Mouse (Mus musculus): ENCODE data around the gene Dhx33.
A peak's percentile ranks its signal among the peaks of the same experiment; 100 is the strongest.

Gene Dhx33

DNA sequence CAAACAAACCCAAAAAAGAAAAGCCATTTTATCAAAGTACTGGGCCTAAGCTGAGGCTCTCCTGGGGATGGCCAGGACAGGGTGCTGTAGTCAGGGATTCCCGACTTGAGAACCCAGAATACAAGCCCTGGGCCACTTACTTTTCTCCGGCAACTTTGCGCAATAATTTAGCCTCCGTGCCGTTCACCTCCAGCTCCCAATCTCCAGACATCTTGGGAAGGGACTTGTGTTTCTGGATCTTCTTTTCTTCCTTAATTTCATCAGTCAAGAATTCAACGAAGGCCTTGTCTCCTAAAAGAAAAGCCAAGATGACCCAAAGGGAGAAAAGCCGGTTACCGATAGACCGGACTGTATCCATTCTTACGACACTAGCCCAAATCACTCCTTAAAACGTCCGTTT, 22.2 kb downstream of the Dhx33 start:
- DNase-seq (ENCODE audit: low read depth), result peak; percentile 23

DNA sequence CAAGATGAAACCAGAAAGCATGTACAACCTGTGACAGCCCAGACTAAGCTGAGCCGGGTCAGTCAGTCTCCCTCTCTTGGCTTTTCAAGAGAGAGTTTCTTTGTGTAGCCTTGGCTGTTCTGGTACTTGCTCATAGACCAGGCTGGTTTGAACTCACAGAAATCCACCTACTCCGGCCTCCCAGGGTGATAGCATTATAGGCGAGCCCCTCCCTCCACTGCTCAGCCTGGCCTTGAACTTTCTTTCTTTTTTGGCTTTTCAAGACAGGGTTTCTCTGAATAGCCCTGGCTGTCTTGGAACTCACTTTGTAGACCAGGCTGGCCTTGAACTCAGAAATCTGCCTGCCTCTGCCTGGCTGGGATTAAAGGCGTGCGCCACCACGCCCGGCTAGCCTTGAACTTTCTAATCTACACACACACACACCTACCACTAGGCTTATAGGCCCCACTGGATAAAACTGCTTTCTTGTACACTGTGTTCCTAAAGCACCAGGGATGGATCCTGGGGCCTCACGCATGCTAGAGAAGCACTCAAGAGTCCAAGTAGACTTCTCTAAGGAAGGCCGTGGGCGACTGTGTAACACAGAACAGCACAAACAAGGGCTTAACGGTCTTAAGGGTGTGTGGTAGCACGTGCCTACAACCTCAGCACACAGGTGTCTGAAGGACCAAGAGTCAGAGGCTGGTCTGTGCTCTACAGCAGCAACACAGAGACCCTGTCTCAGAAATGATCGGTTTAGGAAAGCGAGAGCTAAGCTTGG, 23.3 kb downstream of the Dhx33 start:
- DNase-seq (ENCODE audit: low read depth), result no peak

DNA sequence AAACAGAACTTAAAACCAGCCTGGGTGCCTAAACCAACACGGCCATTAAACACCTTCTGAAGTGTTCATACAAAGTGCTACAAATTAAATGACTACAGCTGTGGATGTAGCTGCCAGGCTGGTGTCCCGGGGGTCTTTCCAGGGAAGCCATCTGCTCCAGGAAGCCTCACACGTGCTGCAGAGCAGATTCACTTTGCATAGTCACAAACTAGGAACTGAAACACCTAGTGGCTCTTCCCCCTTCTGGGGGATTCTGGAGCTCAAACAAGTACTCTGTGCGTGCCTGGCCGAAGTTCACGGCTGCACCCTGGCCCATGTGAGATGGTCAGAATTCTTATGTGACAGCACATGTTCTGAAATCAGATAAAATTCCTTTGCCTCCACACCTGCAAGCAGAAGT, 24.0 kb downstream of the Dhx33 start:
- DNase-seq (ENCODE audit: low read depth), result no peak

DNA sequence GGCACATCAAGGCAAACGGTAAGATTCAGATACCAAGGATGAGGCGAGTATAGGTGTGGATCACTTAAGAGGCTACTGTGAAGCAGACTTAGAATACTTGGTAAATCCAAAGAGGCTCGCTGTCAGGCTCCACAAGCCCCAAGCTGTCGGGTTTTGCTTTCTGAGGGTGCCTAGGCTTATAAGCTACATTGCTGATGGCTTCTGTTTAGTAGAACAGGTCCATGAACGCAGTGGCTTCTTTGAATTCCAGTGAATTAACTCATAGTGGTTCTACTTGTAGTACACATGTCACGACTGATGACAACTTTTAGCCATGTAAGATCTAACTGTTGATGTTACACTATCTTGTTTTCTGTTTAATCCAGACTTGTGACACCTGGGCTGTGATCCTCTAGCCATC, 26.9 kb downstream of the Dhx33 start:
- no peak for DNase-seq (ENCODE audit: low read depth)

DNA sequence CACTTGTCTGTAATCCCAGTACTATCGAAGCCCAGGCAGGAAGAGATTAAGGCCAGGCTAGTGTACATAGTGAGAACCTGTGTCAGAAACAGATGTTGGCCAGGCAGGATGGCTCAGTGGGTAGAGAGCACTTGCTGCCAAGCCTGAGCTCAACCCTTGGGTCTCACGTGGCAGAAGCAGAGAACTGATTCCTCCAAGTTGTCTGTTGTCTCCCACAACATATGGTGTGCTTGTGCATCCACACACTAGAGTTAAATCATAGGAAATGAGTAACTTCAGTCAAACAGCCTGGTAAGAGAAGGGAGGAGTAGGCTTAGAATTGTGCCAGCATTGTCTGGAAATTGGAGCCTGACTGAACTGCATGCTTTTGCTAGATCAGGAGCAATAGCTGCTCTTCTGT, 29.0 kb downstream of the Dhx33 start:
- no peak for DNase-seq (ENCODE audit: low read depth)

DNA sequence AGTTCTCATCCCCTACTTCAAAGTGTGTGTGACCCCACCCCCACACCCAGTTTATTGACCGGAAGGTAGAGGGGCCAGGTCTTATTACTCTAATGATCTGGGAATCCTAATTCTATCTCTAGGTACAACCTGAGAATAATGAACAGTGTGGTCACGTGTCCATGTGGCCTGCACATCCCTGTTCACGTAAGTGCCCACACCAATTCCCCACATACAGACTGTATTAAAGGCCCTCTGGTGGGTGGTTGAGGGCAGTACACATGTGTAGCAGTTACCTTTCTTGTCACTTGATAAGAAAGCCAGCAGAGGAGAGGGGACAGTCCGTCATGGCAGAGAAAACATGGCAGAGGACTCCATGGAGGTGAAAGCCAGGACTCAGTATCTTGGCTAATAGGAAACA, 30.3 kb downstream of the Dhx33 start:
- DNase-seq (ENCODE audit: low read depth), result peak; percentile 47

DNA sequence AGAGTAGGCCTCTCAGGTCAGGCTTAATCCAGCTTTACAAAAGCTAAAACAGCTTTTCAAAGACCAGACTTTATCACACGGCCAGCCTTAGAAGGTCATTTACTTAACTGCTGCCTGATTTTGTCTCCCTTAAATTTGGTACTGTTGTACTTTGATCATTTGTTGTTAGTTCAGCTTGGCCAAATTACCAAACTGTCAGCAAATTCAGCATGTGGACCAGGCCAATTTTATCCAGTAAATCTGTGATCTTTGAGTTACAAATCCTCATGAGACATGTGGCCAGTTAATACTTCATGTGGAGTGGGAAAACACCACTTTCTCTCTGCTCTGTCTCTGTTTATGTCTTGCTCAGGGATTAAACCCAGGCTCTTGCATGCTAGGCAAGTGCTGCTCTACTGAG, 31.7 kb downstream of the Dhx33 start:
- no peak for DNase-seq (ENCODE audit: low read depth)

DNA sequence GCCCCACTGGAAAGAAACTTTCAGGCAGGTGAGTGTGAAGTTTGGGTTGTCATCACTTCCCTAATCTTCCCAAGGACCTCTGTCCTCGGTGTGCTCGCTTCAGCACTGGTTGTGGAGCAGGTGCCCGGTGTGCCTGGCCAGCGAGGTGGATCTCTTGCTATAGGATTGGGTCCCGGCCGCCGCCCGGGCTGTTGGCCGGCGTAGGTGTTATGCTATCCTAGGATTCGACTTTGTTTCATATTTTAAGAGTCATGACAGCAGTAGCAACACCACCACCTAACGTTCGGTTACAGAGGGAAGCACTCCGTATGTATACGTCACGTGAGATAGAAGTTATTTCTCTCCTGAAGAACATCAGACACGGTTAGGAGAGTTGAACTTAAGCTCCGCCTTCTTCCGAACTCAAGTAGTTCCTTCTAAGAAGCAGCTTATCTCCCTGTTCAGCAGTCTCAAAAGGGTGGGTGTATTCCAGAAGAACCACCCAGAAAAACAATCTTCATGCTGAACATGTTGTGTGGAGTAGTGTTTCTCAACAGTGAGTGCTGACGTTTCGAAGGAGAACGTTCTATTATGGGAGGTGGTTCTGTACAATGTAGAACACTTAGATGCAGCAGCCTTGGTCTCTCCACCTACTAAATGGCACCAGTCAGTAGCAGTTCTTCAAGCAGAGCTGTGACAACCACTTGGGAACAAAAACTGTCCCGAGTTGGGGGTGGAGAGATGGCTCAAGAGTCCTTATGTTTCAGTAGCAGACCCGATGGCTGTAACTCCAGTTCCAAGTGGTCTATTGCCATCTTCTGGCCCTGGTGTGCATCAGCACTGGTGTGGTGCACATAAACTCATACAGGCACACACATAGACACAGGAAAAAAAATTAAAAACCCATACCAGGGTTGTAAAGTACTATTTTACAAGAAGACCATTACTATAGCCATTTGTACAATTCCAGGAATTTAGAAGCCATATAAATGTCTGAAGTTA, 33.4 kb downstream of the Dhx33 start:
- DNase-seq (ENCODE audit: low read depth), result peak; percentile 76

DNA sequence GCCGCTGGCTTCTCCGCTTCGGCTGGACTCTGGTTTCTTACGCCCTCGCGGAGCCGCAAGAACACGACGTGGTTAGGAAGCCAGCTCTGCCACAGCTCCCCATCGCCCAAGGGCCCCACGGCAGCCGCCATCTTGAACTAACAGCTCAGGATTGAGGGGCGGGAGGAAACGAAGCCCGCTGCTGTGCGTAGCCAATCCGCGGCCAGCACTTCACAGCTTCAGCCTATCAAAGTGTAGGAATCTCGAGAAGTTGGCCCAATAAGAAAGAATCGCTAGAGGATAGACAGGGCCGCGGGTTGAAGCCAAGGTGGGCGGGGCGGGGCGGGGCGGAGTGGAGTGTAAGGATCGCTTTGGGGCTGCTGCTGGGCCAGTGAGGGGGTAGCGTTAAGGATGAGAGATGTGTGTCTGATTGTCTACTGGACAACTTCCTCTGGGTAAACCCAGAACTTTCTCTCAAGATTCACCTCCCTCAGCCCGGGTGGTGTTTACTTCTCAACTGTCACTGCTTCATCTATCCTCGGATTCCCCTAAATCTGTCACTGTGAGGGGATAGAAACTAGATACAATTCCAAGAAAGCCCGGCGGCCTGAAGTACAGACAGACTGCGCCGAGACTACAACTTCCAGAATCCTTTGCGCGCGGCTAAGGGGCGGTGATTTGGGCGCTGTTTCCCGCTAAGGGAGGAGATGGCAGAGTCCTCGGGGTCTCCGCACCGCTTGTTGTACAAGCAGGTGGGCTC, 34.2 kb downstream of the Dhx33 start, which contains the start of the genes Nup88 and Rpain:
Gene Nup88, minus strand, starts transcription at position 153 of the 739 bp plus-strand sequence.
Gene Rpain, plus strand, starts transcription at position 393 of the 739 bp plus-strand sequence.
- DNase-seq (ENCODE audit: low read depth), result peak; percentile 97

DNA sequence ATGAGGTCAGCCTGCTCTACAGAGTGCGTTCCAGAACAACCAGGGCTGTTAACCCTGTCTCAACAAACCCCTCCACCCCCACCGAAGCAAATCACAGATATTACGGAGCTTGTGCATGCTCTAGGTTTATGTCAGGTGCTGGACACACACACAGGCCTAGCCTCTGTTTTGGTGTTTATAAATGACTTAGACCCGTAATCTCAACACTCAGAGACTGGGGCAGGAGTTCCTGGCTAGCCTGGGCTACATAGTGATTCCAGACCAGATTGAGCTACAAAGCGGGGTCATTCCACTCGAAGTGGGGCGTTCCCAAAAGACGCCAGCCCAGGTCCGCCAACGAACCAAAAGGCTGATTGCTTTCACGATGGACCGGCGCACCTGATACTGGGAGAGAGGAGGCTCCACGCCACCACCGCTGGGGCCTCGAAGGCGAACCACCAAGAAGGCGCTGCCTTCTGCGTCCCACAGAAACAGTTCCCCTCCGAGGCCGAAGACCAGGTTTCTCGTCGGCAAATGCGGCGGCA, 34.9 kb downstream of the Dhx33 start:
- no peak for DNase-seq (ENCODE audit: low read depth)

DNA sequence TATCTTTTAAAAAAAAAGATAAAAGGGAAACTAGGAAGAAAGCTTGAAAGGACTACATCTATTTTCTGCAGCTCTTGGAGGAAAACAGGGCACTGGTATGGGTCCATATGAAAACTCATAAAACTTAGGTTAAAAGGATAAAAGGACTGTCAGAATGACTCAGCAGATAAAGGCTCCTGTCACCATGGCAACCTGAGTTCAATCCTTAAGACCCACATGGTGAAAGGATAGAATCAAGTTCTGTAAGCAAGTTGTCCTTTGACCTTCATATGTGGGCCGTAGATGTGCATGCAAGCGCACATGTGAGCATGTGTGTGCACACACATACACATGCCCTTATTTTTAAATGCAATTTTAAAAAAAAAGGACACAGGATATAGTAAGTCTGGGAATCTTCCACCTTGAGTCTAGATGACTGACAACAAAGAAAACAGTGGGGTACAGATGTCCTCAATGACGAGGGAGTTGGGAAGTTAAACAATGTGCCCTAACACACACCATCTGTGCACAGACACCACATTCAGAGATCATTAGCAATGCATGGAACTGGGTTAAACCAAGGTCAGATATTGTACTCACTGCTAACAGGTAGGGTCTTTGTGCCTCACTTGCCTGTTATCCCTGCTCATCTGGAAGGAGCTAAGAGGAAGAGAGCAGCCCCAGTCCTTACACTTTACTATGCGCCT, 39.9 kb downstream of the Dhx33 start:
- no peak for DNase-seq (ENCODE audit: low read depth)

DNA sequence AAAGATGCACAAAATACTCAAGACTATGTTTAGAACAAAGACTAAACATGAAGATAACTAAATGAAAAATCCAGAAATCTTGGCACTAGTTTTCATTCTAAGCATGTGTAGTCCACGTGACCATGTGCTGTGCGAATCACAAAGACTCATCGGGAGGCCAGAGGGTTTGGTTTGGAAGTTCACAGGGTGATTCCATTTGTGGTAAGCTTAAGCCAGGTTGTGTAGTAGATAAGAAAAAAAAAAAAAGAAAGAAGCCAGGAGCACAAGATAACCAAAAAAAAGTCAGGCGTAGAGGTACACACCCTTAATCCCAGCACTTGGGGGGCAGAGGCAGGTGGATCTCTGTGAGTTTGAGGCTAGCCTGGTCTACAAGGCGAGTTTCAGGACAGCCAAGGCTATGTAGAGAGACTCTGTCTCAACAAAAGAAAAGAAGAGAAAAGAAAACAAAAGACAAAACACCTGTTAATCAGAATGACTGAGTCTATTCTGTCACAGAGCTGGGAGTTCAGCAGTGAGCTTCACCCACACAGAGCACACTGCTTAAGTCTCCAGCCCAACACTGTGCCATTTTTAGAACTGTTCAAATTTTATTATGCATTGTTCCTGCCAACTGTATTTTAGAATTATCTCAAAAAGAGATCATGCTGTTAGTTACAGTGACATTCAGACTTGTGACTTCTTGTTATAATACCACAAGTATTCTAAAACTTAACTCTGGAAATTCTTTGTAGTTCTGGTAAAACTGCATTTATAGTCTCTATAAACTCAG, 43.3 kb downstream of the Dhx33 start:
- DNase-seq (ENCODE audit: low read depth), result no peak

DNA sequence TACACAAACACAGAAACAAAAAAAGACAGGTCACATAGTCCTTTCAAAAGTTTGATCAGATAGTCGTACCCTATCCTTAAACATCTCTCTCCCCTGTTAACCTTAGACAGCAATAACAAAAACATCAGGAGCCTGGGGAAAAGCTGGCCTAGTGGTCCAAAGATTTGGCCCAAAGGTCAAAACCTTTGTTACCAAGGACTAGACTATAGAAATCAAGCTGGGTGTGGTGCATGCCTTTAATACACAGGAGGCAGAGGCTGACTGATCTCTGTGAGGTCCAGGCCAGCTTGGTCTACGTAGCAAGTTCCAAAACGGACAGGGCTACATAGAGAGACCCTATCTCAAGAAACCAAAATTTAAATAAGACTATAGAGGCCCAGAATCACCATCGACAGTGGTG, 49.5 kb downstream of the Dhx33 start:
- no peak for DNase-seq (ENCODE audit: low read depth)

DNA sequence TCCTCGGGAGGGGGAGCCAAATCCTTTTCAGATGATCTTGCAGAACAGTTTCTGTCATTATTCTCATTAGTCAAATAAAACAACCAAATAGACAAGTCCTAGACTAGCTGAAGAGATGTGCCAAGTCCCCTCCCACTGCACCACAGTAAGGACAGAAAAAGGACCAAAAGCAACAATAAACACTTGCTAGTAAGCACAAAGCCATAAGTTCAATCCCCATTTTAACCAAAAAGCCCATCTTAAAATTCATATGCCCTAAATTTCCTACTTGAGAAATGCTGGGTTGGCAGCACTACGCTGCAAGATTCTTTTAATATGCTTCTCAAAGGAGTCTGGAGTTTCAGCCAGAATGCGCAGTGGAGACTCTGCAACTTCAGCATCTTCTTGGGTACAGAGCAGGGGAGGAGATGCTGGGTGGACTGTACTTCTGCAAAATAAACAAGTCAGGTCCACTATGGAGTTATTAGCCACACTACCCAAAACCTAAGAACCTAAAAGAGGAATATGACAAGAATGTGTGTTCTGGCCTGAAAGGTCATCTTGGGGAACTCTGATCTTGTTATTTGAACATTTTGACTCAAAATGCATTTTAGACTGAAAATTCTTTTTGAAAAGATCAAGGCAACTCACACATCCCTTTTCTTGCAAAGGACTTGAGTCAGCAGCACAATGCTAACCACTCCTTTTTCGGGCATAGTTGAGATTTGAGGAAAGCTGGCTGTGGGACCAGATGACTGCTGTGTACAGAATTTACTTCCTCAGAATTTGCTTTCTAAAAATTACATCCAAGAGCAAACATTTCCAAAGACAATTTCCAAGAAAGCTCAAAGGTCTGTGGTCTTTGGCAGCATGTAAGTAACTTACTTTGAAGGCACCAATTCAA, 59.1 kb downstream of the Dhx33 start:
- DNase-seq (ENCODE audit: low read depth), result no peak

DNA sequence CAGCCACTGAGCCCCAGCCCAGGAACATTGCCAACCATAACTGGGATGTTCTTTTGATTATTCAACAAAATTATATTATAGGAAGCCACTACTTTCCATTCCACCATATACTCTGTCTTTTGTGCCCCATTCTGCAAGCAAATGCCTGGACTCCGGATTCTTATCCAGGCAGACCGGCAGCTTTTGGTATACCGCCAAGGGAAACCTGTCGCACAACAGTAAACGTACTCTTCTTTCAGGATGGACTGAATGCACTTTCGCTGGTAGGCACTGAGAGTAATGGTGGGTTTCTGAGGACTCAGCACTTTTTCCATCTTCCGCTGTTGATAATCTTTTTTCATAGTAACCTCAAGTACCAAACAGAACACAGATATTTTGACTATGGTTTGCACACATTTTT, 60.6 kb downstream of the Dhx33 start:
- DNase-seq (ENCODE audit: low read depth), result no peak

DNA sequence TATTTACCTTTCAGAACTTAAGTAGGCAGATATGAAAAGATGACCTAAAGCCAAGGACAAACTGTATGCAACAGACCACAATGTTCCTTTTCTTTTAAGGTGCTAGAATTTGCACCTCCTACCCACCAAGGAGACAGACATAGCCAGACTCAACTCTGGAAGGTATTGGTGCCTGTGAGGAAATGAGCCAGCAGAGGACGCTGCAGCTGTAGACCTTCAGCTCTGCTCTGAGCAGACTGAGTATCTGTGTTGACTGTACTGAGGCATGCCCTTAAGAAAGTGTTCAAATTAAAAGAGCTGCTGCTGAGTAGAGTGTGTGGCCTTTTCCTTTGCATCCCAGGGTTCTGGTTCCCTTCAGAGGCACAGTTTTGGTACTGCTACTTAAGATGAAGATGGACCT, 61.6 kb downstream of the Dhx33 start:
- no peak for DNase-seq (ENCODE audit: low read depth)

DNA sequence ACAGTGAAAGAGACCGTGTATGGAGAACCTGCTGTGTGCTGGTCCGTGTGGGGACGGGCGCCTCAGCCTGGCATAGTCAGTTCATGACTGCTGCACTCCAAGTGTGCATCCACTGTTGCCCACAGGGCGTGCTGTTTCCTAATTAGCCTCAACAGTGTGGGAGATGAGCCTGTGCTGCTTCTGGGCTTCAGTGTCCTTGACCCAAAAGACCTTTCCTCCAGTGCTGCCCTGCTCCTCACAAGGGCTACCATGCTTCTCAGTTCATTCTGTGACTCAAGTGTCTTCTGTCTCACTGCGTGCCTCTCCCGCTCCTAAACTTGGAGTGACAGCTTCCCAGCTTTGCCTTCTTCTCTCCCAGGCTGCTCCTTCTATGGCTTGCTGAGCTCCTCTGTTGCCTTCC, 68.9 kb downstream of the Dhx33 start:
- DNase-seq (ENCODE audit: low read depth), result no peak

Data from induced T-regulatory cell, adult 2 months (primary cell).